Mouse (Mus musculus) stomach, embryonic 15.5 days (tissue): ENCODE data around the gene Ap1g1. TPM values are rescaled to one million over a fixed set of nuclear protein-coding genes. Genes with fewer than 3 reads are reported as not detected.
"Not testable (repeated sequence)": the region's sequence is repeated elsewhere in the genome, so short reads cannot be mapped to it uniquely, and the experiment has no call there.

Source experiments
- ATAC-seq: fragments of 200-750 bp; cut with Nextera tagmentation; 2 replicates; pipeline ENCODE4 v1.8.0; 2017; ENCODE audit warnings: low read depth, moderate number of reproducible peaks, moderate TSS enrichment; ENCODE audit not compliant: insufficient read depth, low FRiP score
- H3K27ac ChIP-seq: fragments of 300-500 bp; sonication (generic); 2 replicates; pipeline ENCODE4 v1.5.1; 2015; ENCODE audit warnings: mild to moderate bottlenecking, inconsistent platforms
- H3K27me3 ChIP-seq: fragments of 300-500 bp; sonication (generic); replicated peaks from 2 replicates; pipeline ENCODE4 v1.6.1; 2015; ENCODE audit warnings: inconsistent platforms
- H3K36me3 ChIP-seq: fragments of 300-500 bp; sonication (generic); 2 replicates; pipeline ENCODE4 v1.6.1; 2015; ENCODE audit warnings: inconsistent platforms
- H3K4me1 ChIP-seq: fragments of 300-500 bp; sonication (generic); 2 replicates; pipeline ENCODE4 v1.6.1; 2015; ENCODE audit warnings: inconsistent platforms
- H3K4me2 ChIP-seq: fragments of 300-500 bp; sonication (generic); 2 replicates; pipeline ENCODE4 v1.6.1; 2015; ENCODE audit warnings: mild to moderate bottlenecking, inconsistent platforms
- H3K4me3 ChIP-seq: fragments of 300-500 bp; sonication (generic); replicated peaks from 2 replicates; pipeline ENCODE4 v1.5.1; 2015; ENCODE audit warnings: inconsistent platforms
- H3K9ac ChIP-seq: fragments of 300-500 bp; sonication (generic); 2 replicates; pipeline ENCODE4 v1.6.1; 2015; ENCODE audit warnings: inconsistent platforms
- H3K9me3 ChIP-seq: fragments of 300-500 bp; sonication (generic); 2 replicates; pipeline ENCODE4 v1.6.1; 2016; ENCODE audit warnings: inconsistent platforms
- WGBS: fragments of 180-500 bp; shearing (Covaris S2); methylation state at CpG from one replicate; pipeline ENCODE4 v1.1.7; 2015; 5-methylcytosine and 5-hydroxymethylcytosine counted together
- polyA plus RNA-seq: library from polyadenylated mRNA; unstranded; fragments of >200 nt; fragmentation: Nextera tagmentation; extraction: Ambion mirVana; gene quantifications from 2 replicates; pipeline ENCODE4 v1.2.1, GENCODE M21; 2015

Ap1g1 gene
- polyA plus RNA-seq, 1 experiment from 2014 or later, result 36.3 TPM

DNA sequence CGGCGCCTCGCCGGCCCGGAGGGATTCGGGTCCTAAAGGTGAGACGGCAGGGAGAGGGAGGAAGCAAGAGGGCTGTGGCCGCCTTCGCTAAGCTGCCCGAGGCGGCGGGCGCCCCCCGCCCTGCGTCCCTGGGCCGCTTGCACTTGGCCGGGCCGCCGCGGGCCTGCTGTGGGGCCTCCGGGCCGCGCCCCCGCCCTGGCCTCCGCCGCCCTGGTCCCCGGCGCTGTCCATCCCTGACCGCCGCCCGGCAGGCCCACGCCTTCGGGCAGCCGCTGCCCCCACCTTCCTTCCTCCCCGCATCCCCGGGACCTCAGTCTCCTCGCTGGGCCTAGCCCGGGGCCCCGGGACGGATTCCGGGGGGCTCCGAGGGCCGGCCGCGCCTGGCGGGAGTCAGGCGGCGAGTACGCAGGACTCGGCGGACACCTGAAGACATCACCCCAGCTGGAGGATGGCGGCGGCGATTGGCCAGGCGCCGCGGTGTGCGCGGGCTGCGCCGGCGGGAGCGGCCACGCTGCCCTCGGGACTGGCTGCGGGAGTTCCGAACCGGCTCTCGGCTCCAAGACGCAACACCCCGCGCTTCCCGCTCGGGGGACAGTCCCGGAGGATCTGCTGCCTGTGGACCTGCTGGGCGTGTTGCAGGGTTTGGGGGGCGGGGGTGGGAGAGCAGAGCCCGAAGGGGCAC, 90.5 kb downstream of the Ap1g1 start:
- H3K4me2 ChIP-seq, result peak overlapping the region; percentile 72
- peaks cover 4% of the 10 kb centered on the region; the same call in 1 of the 2 replicates for H3K4me1 ChIP-seq
- ATAC-seq, result peak; percentile 64
- no peaks in the 10 kb centered on the region for H3K36me3 ChIP-seq
- H3K9me3 ChIP-seq, result no peaks in the 10 kb centered on the region
- peak overlapping the region; percentile 95 for H3K4me3 ChIP-seq
- H3K27me3 ChIP-seq, result no peaks in the 10 kb centered on the region
- under 1% methylated on average over 77 of the region's 78 CpGs for WGBS
- peak overlapping the region; percentile 78 for H3K9ac ChIP-seq
- peak overlapping the region; percentile 89 for H3K27ac ChIP-seq

DNA sequence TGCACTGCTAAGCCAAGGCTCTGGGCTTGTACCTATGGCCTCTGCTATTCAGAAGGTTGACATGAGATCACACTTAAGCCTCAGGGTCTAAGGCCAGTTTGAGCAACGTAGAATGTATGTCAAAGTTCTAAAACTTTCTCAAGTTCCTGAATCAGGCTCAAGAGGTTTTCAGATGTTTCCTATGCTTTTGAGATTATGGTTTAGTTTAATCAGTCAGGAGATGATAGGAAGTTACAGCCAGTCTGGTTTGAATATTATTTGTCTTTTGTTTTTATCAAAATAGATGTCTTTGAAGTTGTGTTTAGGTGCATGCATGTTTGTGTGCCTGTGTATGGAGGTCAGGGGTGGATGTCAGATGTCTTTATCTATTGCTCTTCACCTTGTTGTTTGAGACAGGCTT, 92.7 kb downstream of the Ap1g1 start:
- ATAC-seq, result no peak
- Histone ChIP-seq H3K4me1 (peaks cover 4% of the 10 kb centered on the region; the same call in 1 of the 2 replicates), H3K27me3 (no peaks in the 10 kb centered on the region), H3K36me3 (no peaks in the 10 kb centered on the region), H3K9ac (no peak overlapping the region), H3K27ac (no peak overlapping the region), H3K9me3 (no peaks in the 10 kb centered on the region), H3K4me3 (no peak overlapping the region), H3K4me2 (no peak overlapping the region)
- 67% methylated on average over 1 of the region's 1 CpGs for WGBS

DNA sequence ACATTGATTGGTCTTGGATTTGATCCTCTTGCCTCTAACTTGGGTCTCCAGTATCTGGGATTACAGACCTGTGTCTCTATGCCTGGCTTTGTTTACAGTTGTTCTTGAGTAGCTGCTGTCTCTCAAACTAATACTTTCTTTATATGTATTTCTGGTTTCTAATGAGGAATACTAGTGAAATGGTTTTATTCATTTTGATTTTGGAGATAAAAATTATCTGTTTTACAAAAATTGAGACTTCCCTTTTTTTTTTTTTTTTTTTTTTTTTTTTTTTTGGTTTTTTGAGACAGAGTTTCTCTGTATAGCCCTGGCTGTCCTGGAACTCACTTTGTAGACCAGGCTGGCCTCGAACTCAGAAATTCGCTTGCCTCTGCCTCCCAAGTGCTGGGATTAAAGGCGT, 95.4 kb downstream of the Ap1g1 start:
- H3K4me2 ChIP-seq, H3K4me3 ChIP-seq, H3K9me3 ChIP-seq, ATAC-seq, H3K36me3 ChIP-seq, H3K9ac ChIP-seq, H3K27me3 ChIP-seq, H3K4me1 ChIP-seq, H3K27ac ChIP-seq: not testable (repeated sequence)
- 91% methylated on average over 3 of the region's 3 CpGs for WGBS

DNA sequence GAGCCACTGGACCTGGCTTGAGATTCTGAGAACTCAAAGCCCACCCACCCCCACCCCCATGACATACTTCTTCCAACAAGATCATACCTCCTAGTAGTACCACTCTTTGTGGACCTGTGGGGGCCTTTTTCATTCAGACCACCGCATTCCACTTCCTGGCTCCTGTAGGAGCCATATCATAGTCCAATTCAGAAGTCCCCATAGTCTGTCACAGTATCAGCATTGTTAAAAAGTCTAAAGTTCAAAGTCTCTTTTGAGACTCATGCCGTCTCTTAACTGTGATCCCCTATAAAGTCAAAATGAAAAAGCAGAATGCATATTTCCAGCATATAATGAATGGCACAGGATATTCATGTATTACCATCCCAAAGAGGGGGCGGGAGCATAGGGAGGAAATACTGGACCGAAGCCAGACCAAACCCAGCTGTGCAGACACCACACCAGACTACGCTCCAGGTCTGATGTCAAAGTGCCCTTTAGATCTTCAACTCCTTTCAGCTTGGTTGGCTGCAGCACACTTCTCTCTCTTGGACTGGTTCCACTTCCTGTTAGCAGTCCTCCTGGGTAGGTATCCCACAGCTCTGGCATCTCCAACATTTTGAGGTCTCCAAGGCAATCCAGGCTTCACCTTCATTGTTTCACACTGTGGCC, 101.8 kb downstream of the Ap1g1 start:
- H3K4me1 ChIP-seq, result no peaks in the 10 kb centered on the region
- no peak overlapping the region for H3K9ac ChIP-seq
- peaks cover 9% of the 10 kb centered on the region for H3K36me3 ChIP-seq
- no peaks in the 10 kb centered on the region for H3K9me3 ChIP-seq
- H3K4me3 ChIP-seq, result no peak overlapping the region
- no peaks in the 10 kb centered on the region for H3K27me3 ChIP-seq
- H3K27ac ChIP-seq, result no peak overlapping the region
- 81% methylated on average over 5 of the region's 5 CpGs for WGBS
- H3K4me2 ChIP-seq, result no peak overlapping the region
- no peak for ATAC-seq

DNA sequence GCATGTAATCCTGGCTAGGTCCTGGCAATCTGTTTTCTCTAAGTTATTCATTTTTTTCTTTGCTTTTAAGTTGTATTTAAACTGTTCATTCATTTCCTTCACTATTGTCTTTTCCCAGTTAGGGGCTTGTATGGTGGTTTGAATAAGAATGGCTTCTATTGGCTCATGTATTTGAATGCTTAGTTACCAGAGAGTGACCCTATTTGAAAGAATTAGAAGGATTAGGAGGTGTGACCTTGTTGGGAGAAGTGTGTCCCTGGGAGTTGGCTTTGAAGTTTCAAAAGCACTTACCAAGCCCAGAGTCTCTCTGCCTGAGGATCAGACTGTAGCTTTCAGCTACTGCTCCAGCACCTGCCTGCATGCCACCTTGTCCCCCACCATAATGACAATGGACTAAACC, 106.9 kb downstream of the Ap1g1 start:
- no peaks in the 10 kb centered on the region for H3K9me3 ChIP-seq
- no peak overlapping the region for H3K4me2 ChIP-seq
- H3K27ac ChIP-seq, result no peak overlapping the region
- no peak for ATAC-seq
- H3K4me3 ChIP-seq, result no peak overlapping the region
- no peaks in the 10 kb centered on the region for H3K27me3 ChIP-seq
- peaks cover 11% of the 10 kb centered on the region; the same call in 1 of the 2 replicates for H3K36me3 ChIP-seq
- no peak overlapping the region for H3K9ac ChIP-seq
- no peaks in the 10 kb centered on the region for H3K4me1 ChIP-seq

DNA sequence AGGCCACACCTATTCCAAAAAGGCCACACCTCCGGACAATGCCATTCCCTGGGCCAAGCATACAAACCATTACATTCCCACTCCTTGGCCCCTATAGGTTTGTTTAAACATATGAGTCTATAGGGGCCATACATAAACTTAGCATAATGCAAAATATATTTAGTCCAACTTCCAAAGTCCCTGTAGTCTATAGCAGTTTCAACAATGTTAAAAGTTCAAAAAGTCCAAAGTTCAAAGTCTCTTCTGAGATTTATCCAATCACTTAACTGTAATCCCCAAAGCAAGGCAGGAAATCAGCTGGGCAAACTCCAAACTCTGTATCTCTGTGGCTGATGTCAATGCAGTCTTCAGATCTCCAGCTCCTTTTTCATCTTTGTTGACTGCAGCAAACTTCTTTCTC, 110.9 kb downstream of the Ap1g1 start:
- Histone ChIP-seq H3K9ac (no peak overlapping the region), H3K9me3 (no peaks in the 10 kb centered on the region), H3K4me1 (no peaks in the 10 kb centered on the region), H3K4me2 (no peak overlapping the region), H3K36me3 (peaks cover 13% of the 10 kb centered on the region), H3K4me3 (no peak overlapping the region), H3K27me3 (no peaks in the 10 kb centered on the region), H3K27ac (no peak overlapping the region)
- ATAC-seq, result no peak
- WGBS, result 100% methylated on average over 1 of the region's 1 CpGs

DNA sequence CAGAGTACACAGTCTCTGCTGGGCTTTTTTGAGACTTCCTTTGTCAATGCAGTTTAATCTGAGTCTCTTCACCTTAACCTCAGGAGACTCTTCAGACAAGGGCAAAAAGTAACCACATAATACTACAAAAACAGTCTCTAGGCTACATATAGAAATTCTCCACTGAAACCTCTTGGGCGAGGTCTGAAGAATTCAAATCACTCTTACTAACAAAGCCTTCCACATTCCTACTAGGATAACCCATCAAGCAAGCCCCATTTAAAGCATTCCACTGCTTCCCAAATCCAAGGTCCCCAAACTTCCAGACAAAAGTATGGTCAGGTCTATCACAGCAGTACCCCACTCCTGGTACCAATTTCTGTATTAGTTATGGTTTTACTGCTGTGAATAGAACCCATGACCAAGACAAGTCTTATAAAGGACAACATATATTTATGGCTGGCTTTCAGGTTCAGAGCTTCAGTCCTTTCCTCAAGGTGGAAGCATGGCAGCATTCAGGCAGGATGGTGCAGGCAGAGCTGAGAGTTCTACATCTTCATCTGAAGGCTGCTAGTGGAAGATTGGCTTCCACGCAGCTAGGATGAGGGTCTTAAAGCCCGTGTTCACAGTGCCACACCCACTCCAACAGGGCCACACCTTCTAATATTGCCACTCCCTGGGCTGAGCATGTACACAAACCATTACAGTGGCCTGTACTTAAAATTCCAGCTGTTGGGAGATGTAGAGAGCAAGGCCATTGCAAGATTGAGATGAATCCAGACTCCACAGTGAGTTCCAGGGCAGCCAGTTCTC, 112.6 kb downstream of the Ap1g1 start:
- WGBS, result 87% methylated on average over 3 of the region's 3 CpGs

DNA sequence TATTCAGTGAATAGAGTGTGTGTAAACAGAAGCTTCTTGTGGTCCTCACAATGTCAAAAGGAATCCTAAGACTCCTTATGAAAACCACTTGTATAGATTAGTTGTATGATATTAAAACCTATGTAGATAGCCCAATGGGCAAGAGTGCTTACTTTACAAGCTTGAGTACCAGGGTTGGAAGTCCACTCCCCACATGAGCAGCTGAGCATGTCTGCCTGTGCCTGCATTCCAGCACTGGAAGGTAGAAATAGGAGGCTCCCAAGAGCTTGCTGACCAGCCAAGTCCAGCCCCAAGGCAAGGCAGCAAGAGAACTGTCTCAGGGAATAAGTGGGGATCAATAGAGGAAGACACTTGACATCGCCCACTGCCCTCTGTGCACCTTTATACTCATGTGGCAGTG, 116.3 kb downstream of the Ap1g1 start:
- Histone ChIP-seq H3K9me3 (no peaks in the 10 kb centered on the region), H3K9ac (no peak overlapping the region), H3K27me3 (no peaks in the 10 kb centered on the region), H3K4me2 (no peak overlapping the region), H3K4me3 (no peak overlapping the region), H3K4me1 (no peaks in the 10 kb centered on the region), H3K36me3 (peaks cover 13% of the 10 kb centered on the region), H3K27ac (no peak overlapping the region)
- 100% methylated on average over 1 of the region's 1 CpGs for WGBS
- ATAC-seq, result no peak

More for the DNA sequence above, 112.6 kb downstream of the Ap1g1 start:
- H3K9ac ChIP-seq, result no peak overlapping the region
- H3K27me3 ChIP-seq, result no peaks in the 10 kb centered on the region
- peaks cover 13% of the 10 kb centered on the region for H3K36me3 ChIP-seq
- no peak overlapping the region for H3K4me3 ChIP-seq
- no peak overlapping the region for H3K27ac ChIP-seq
- ATAC-seq, result no peak
- no peaks in the 10 kb centered on the region for H3K9me3 ChIP-seq
- H3K4me2 ChIP-seq, result no peak overlapping the region
- H3K4me1 ChIP-seq, result no peaks in the 10 kb centered on the region

DNA sequence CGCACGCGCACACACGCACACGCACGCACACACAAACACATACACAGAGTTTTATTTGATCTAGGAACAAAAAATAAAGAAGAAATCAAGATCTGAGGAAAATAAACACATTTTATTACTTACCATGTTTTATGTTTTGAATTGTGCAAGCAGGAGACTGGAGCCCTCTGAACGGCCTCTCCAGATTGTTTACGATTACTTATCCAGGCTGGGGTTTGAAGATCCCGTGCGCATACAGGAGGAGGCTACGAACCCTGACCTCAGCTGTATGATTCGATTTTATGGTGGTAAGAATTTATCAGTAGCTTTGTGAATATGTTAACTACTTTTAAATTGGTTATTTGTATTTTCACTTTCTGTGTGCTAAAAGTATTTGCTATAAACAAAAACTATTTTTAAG, 117.0 kb downstream of the Ap1g1 start:
- Histone ChIP-seq H3K9ac (no peak overlapping the region), H3K36me3 (peaks cover 11% of the 10 kb centered on the region), H3K4me1 (no peaks in the 10 kb centered on the region), H3K27me3 (no peaks in the 10 kb centered on the region), H3K9me3 (no peaks in the 10 kb centered on the region), H3K4me3 (no peak overlapping the region), H3K27ac (no peak overlapping the region), H3K4me2 (no peak overlapping the region)
- no peak for ATAC-seq
- 77% methylated on average over 12 of the region's 12 CpGs for WGBS

DNA sequence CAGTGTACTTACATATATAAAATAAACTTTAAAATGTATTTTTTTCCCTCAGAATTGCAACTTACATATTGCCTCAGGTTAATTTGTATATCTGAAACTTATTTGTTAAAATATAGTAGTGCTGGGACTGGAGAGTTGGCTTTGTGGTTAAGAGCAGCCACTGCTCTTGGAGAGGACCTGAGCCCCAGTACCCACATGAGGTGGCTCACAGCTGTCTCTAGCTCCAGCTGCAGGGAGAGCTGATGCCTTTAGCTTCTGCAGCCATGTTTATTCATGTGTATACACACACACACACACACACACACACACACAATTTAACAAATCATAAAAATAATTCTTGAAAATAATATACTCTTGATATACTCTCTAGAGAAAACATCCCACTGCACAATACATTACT, 124.0 kb downstream of the Ap1g1 start:
- H3K4me1 ChIP-seq, result no peaks in the 10 kb centered on the region
- ATAC-seq, result no peak

DNA sequence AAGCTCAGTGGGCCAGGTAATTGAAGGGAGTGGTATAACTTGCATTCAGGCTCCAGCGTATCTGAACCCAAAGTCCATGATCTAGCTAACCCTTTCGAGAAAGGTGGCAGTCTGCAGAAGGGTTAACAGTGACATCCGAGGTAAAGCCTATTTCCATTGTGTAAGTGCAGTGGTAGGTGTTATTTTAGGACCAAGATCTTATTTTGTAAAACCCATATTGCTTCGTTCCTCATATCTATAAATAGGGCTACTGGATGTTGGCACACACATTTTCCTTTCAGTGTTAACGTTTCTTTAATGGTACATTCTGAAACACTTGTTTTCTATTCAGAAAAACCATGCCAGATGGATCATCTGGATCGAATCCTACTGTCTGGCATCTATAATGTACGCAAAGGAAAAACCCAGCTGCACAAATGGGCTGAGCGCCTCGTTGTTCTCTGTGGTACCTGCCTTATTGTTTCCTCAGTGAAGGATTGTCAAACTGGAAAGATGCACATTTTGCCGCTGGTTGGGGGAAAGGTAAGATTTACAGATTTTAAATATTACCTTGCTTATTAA, 125.6 kb downstream of the Ap1g1 start:
- H3K36me3 ChIP-seq, result 0 out of 2 replicates have a peak, but pooled peaks cover 5% of the 10 kb centered on the region
- WGBS, result 68% methylated on average over 10 of the region's 10 CpGs

More for the DNA sequence above, 124.0 kb downstream of the Ap1g1 start:
- H3K36me3 ChIP-seq, result 0 out of 2 replicates have a peak, but pooled peaks cover 4% of the 10 kb centered on the region
- no peak overlapping the region for H3K27ac ChIP-seq
- no peaks in the 10 kb centered on the region for H3K9me3 ChIP-seq
- no peak overlapping the region for H3K9ac ChIP-seq
- no peaks in the 10 kb centered on the region for H3K27me3 ChIP-seq
- H3K4me3 ChIP-seq, result no peak overlapping the region
- H3K4me2 ChIP-seq, result no peak overlapping the region

More for the DNA sequence above, 125.6 kb downstream of the Ap1g1 start:
- Histone ChIP-seq H3K9me3 (no peaks in the 10 kb centered on the region), H3K9ac (no peak overlapping the region), H3K27me3 (no peaks in the 10 kb centered on the region), H3K4me2 (no peak overlapping the region), H3K4me1 (no peaks in the 10 kb centered on the region), H3K4me3 (no peak overlapping the region), H3K27ac (no peak overlapping the region)
- no peak for ATAC-seq
